Mouse (Mus musculus): ENCODE data around the gene Tssk6. TPM values are rescaled to one million over a fixed set of nuclear protein-coding genes. Genes with fewer than 3 reads are reported as not detected.

Tssk6 gene
- 0.22 and 0.24 TPM in 2 replicates for polyA plus RNA-seq (2012; rRNA removed)

DNA sequence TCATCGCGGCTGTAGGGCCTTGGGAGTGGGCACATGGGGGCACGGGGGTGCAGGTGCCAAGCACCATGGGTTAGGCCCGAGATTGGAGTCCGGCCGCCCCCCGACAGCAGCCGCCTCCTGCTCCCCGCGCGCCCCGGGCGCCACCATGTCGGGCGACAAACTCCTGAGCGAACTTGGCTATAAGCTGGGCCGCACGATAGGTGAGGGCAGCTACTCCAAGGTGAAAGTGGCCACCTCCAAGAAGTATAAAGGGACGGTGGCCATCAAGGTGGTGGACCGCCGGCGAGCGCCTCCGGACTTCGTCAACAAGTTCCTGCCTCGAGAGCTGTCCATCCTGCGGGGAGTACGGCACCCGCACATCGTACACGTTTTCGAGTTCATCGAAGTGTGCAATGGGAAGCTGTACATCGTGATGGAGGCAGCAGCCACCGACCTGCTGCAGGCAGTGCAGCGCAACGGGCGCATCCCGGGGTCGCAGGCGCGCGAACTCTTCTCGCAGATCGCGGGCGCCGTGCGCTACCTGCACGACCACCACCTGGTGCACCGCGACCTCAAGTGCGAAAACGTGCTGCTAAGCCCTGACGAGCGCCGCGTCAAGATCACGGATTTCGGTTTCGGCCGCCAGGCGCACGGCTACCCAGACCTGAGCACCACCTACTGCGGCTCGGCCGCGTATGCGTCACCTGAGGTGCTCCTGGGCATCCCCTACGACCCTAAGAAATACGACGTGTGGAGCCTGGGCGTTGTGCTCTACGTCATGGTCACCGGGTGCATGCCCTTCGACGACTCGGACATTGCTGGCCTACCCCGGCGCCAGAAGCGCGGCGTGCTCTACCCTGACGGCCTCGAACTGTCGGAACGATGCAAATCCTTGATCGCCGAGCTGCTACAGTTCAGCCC, at the start of gene Tssk6, which contains the start of the genes Ndufa13 and Yjefn3:
Gene Tssk6, plus strand, starts transcription at position 22 of the 900 bp plus-strand sequence.
Gene Ndufa13, minus strand, starts transcription at position 396 of the 900 bp plus-strand sequence.
Gene Yjefn3, minus strand, starts transcription at position 550 of the 900 bp plus-strand sequence.

DNA sequence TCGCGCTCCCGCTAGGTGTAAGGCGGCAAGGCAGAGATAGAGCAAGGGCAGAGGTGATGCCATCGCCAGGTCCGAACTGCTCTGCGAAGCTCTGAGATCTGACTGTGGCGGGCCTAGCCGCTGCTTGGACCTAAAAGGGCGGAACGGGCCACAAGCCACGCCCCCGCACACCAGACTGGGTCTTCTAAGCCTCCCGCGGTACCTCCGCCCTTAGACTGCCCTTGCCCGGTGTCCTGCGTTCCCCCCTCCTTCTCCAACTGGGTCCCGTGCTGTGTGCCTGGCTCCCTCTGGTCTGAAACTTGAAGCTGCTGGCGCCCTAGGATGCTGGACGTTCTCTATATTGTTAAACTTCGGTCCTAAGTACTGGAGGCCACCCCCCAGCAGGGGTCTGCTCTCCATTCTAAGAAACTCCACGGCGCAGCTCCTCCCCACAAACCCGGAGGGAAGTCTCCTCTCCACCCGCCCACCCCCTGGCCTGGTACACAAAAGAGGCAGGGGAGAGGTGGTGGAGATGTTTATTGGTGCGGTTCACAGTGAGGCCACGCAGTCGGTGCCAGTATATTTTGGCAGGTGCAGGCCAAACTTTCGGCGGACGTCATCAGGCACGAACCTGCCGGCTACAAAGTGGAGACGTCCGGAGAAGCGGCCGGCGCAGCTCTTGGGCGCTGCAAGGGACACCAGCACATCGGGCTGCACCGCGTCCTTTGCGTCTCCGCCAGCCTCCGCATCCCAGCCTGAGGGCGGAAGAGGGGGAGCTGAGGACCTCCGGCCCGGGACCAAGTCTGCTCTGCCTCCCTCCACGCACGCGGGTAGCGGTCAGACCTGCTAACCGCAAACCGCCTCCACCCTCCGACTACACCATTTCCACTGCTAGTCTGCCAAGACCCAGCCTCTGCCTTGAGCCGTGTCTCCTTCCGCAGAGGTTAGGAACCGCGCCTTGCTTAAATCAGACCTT, 14.4 kb upstream of the Tssk6 start, which contains the start of gene Cilp2:
Gene Cilp2, minus strand, starts transcription at position 399 of the 955 bp plus-strand sequence.

Other genes starting within 250 kb of the Tssk6 start
- 0.32 and 0.38 TPM in 2 replicates for gene Zfp964, start 247.7 kb upstream of the Tssk6 start, polyA plus RNA-seq (2012; rRNA removed)
- gene Zfp869, start 191.5 kb upstream of the Tssk6 start, polyA plus RNA-seq (2012; rRNA removed): 4.5 and 5.0 TPM in 2 replicates
- 1.9 TPM in 2 replicates for gene Zfp963, start 152.2 kb upstream of the Tssk6 start, polyA plus RNA-seq (2012; rRNA removed)
- 0.36 and 0.38 TPM in 2 replicates for gene Gm20422, start 127.3 kb upstream of the Tssk6 start, polyA plus RNA-seq (2012; rRNA removed)
- gene Atp13a1, start 111.0 kb upstream of the Tssk6 start, polyA plus RNA-seq (2012; rRNA removed): 18.9 and 24.3 TPM in 2 replicates
- 5.2 and 5.7 TPM in 2 replicates for gene Zfp866, start 111.0 kb upstream of the Tssk6 start, polyA plus RNA-seq (2012; rRNA removed)
- gene Gmip, start 93.5 kb upstream of the Tssk6 start, polyA plus RNA-seq (2012; rRNA removed): 11.3 and 12.9 TPM in 2 replicates
- 0.46 and 0.58 TPM in 2 replicates for gene Lpar2, start 79.8 kb upstream of the Tssk6 start, polyA plus RNA-seq (2012; rRNA removed)
- gene Pbx4, start 69.7 kb upstream of the Tssk6 start, polyA plus RNA-seq (2012; rRNA removed): 1.2 and 1.4 TPM in 2 replicates
- 0.01 and 0.02 TPM in 2 replicates for gene Cilp2, start 14.5 kb upstream of the Tssk6 start, polyA plus RNA-seq (2012; rRNA removed)
- gene Ndufa13, start 374 bp downstream of the Tssk6 start, polyA plus RNA-seq (2012; rRNA removed): 62.7 and 63.0 TPM in 2 replicates
- gene Yjefn3, start 528 bp downstream of the Tssk6 start, polyA plus RNA-seq (2012; rRNA removed): 0.44 and 0.46 TPM in 2 replicates
- gene Gatad2a, start 94.2 kb downstream of the Tssk6 start, polyA plus RNA-seq (2012; rRNA removed): 12.3 and 13.6 TPM in 2 replicates
- gene Mau2, start 140.6 kb downstream of the Tssk6 start, polyA plus RNA-seq (2012; rRNA removed): 19.7 and 22.0 TPM in 2 replicates
- gene Sugp1, start 140.6 kb downstream of the Tssk6 start, polyA plus RNA-seq (2012; rRNA removed): 5.8 and 6.6 TPM in 2 replicates
- 1.7 and 3.0 TPM in 2 replicates for gene Tm6sf2, start 170.7 kb downstream of the Tssk6 start, polyA plus RNA-seq (2012; rRNA removed)
- gene Hapln4, start 181.3 kb downstream of the Tssk6 start, polyA plus RNA-seq (2012; rRNA removed): 0.02 and 0.05 TPM in 2 replicates
- gene Ncan, start 218.7 kb downstream of the Tssk6 start, polyA plus RNA-seq (2012; rRNA removed): under 0.01 TPM in 1 of 2 replicates, not detected in the other
- 7.7 and 8.4 TPM in 2 replicates for gene Nr2c2ap, start 229.1 kb downstream of the Tssk6 start, polyA plus RNA-seq (2012; rRNA removed)
- 5.7 and 7.2 TPM in 2 replicates for gene Rfxank, start 237.0 kb downstream of the Tssk6 start, polyA plus RNA-seq (2012; rRNA removed)
- gene Borcs8, start 237.3 kb downstream of the Tssk6 start, polyA plus RNA-seq (2012; rRNA removed): 24.7 and 27.1 TPM in 2 replicates
- gene Mef2b, start 237.5 kb downstream of the Tssk6 start, polyA plus RNA-seq (2012; rRNA removed): 0.02 and 0.06 TPM in 2 replicates

Measured in liver, embryonic 18 days (tissue).